Mouse (Mus musculus): ENCODE measurements around the gene Crygc. TPM values are rescaled to one million over a fixed set of nuclear protein-coding genes. Genes with fewer than 3 reads are reported as not detected.
"Not testable (repeated sequence)": the region's sequence is repeated elsewhere in the genome, so short reads cannot be mapped to it uniquely, and the experiment has no call there.

Gene Crygc
- polyA plus RNA-seq, 1 experiment from 2014 or later: not detected

GRCm38 (mm10) chr1:65096953-65097352 lies 23.5 kb upstream of the Crygc start:
- Histone ChIP-seq H3K27me3 (no peaks in the 10 kb centered on the region), H3K9me3 (no peaks in the 10 kb centered on the region), H3K27ac (no peak overlapping the region), H3K36me3 (no peaks in the 10 kb centered on the region), H3K9ac (no peak overlapping the region), H3K4me2 (replicated peaks) (no peak overlapping the region), H3K4me3 (no peak overlapping the region), H3K4me1 (no peaks in the 10 kb centered on the region)
- WGBS: 85% methylated on average over 3 of the region's 3 CpGs
- no peak for ATAC-seq (ENCODE audit: low FRiP score, low read depth)

- H3K9ac ChIP-seq: no peak overlapping the region
- H3K4me1 ChIP-seq: no peaks in the 10 kb centered on the region
- H3K4me2 ChIP-seq (replicated peaks): no peak overlapping the region
- no peaks in the 10 kb centered on the region for H3K36me3 ChIP-seq
- WGBS: 87% methylated on average over 3 of the region's 3 CpGs
- H3K4me3 ChIP-seq: no peak overlapping the region
- H3K27ac ChIP-seq: no peak overlapping the region
- ATAC-seq (ENCODE audit: low FRiP score, low read depth): no peak
- no peaks in the 10 kb centered on the region for H3K9me3 ChIP-seq
- no peaks in the 10 kb centered on the region for H3K27me3 ChIP-seq
Measured at GRCm38 (mm10) chr1:65091566-65091965, 18.1 kb upstream of the Crygc start.

- Histone ChIP-seq H3K9me3 (no peaks in the 10 kb centered on the region), H3K27ac (no peak overlapping the region), H3K4me1 (no peaks in the 10 kb centered on the region), H3K36me3 (no peaks in the 10 kb centered on the region), H3K27me3 (no peaks in the 10 kb centered on the region), H3K4me2 (replicated peaks) (no peak overlapping the region), H3K4me3 (no peak overlapping the region), H3K9ac (no peak overlapping the region)
- ATAC-seq (ENCODE audit: low FRiP score, low read depth): no peak
- WGBS: 76% methylated on average over 2 of the region's 2 CpGs
Measured at GRCm38 (mm10) chr1:65090370-65090769, 16.9 kb upstream of the Crygc start.

GRCm38 (mm10) chr1:65088567-65089356 lies 15.3 kb upstream of the Crygc start:
- no peak overlapping the region for H3K27ac ChIP-seq
- no peaks in the 10 kb centered on the region for H3K27me3 ChIP-seq
- no peaks in the 10 kb centered on the region for H3K9me3 ChIP-seq
- H3K9ac ChIP-seq: no peak overlapping the region
- ATAC-seq (ENCODE audit: low FRiP score, low read depth): no peak
- H3K4me1 ChIP-seq: no peaks in the 10 kb centered on the region
- no peak overlapping the region for H3K4me3 ChIP-seq
- WGBS: 80% methylated on average over 6 of the region's 6 CpGs
- H3K36me3 ChIP-seq: no peaks in the 10 kb centered on the region
- H3K4me2 ChIP-seq (replicated peaks): no peak overlapping the region

GRCm38 (mm10) chr1:65082188-65082587 lies 8.7 kb upstream of the Crygc start, which contains the start of gene Crygb:
Gene Crygb, minus strand, starts transcription at chr1:65082288.
- Histone ChIP-seq H3K27me3 (no peaks in the 10 kb centered on the region), H3K4me3 (no peak within 1 kb of the TSS), H3K27ac (no peak within 1 kb of the TSS), H3K36me3 (no peaks in the 10 kb centered on the region), H3K9ac (no peak within 1 kb of the TSS), H3K9me3 (no peaks in the 10 kb centered on the region), H3K4me1 (peaks cover 4% of the 10 kb centered on the region), H3K4me2 (replicated peaks) (no peak within 1 kb of the TSS)
- no peak for ATAC-seq (ENCODE audit: low FRiP score, low read depth)
- 37% methylated on average over 7 of the region's 7 CpGs for WGBS

GRCm38 (mm10) chr1:65075607-65076006 lies 2.1 kb upstream of the Crygc start:
- H3K4me2 ChIP-seq (replicated peaks): no peak overlapping the region
- no peaks in the 10 kb centered on the region for H3K4me1 ChIP-seq
- H3K9ac ChIP-seq: no peak overlapping the region
- ATAC-seq (ENCODE audit: low FRiP score, low read depth): no peak
- H3K4me3 ChIP-seq: no peak overlapping the region
- no peak overlapping the region for H3K27ac ChIP-seq
- no peaks in the 10 kb centered on the region for H3K27me3 ChIP-seq
- H3K36me3 ChIP-seq: no peaks in the 10 kb centered on the region
- 16% methylated on average over 5 of the region's 5 CpGs for WGBS
- H3K9me3 ChIP-seq: no peaks in the 10 kb centered on the region

- H3K27me3 ChIP-seq: no peaks in the 10 kb centered on the region
- no peak overlapping the region for H3K4me3 ChIP-seq
- no peak overlapping the region for H3K9ac ChIP-seq
- no peak for ATAC-seq (ENCODE audit: low FRiP score, low read depth)
- H3K27ac ChIP-seq: no peak overlapping the region
- H3K9me3 ChIP-seq: no peaks in the 10 kb centered on the region
- H3K36me3 ChIP-seq: no peaks in the 10 kb centered on the region
- no peaks in the 10 kb centered on the region for H3K4me1 ChIP-seq
- no peak overlapping the region for H3K4me2 ChIP-seq (replicated peaks)
Measured at GRCm38 (mm10) chr1:65067842-65068241, 5.6 kb downstream of the Crygc start.

GRCm38 (mm10) chr1:65064201-65064600 lies 9.3 kb downstream of the Crygc start:
- no peak for ATAC-seq (ENCODE audit: low FRiP score, low read depth)
- H3K36me3 ChIP-seq: no peaks in the 10 kb centered on the region
- 89% methylated on average over 15 of the region's 15 CpGs for WGBS
- H3K27ac ChIP-seq: no peak overlapping the region
- no peak overlapping the region for H3K4me3 ChIP-seq
- no peaks in the 10 kb centered on the region for H3K27me3 ChIP-seq
- H3K4me1 ChIP-seq: no peaks in the 10 kb centered on the region
- H3K9ac ChIP-seq: no peak overlapping the region
- H3K4me2 ChIP-seq (replicated peaks): no peak overlapping the region
- H3K9me3 ChIP-seq: no peaks in the 10 kb centered on the region

- Histone ChIP-seq H3K9ac (no peak within 1 kb of the TSS), H3K27ac (no peak within 1 kb of the TSS), H3K4me2 (replicated peaks) (no peak within 1 kb of the TSS), H3K9me3 (no peaks in the 10 kb centered on the region), H3K4me1 (no peaks in the 10 kb centered on the region), H3K27me3 (no peaks in the 10 kb centered on the region), H3K36me3 (no peaks in the 10 kb centered on the region), H3K4me3 (no peak within 1 kb of the TSS)
- 92% methylated on average over 8 of the region's 8 CpGs for WGBS
- no peak for ATAC-seq (ENCODE audit: low FRiP score, low read depth)
Measured at GRCm38 (mm10) chr1:65063352-65063751, 10.1 kb downstream of the Crygc start, which contains the start of gene Crygd. Gene Crygd, minus strand, starts transcription at chr1:65063452.

- no peak overlapping the region for H3K4me3 ChIP-seq
Measured at GRCm38 (mm10) chr1:65052140-65052539, 21.3 kb downstream of the Crygc start.

GRCm38 (mm10) chr1:65051696-65052095 lies 21.8 kb downstream of the Crygc start:
- Histone ChIP-seq H3K27me3 (no peaks in the 10 kb centered on the region), H3K4me3 (no peak overlapping the region), H3K27ac (no peak overlapping the region), H3K9me3 (no peaks in the 10 kb centered on the region; the same call in 1 of the 2 replicates), H3K36me3 (no peaks in the 10 kb centered on the region), H3K9ac (no peak overlapping the region), H3K4me1 (peaks cover 7% of the 10 kb centered on the region; the same call in 1 of the 2 replicates), H3K4me2 (replicated peaks) (no peak overlapping the region)
- 58% methylated on average over 7 of the region's 7 CpGs for WGBS
- ATAC-seq (ENCODE audit: low FRiP score, low read depth): no peak

More at GRCm38 (mm10) chr1:65052140-65052539, 21.3 kb downstream of the Crygc start:
- H3K9ac ChIP-seq: no peak overlapping the region
- H3K4me1 ChIP-seq: peaks cover 7% of the 10 kb centered on the region; the same call in 1 of the 2 replicates
- H3K27ac ChIP-seq: no peak overlapping the region
- ATAC-seq (ENCODE audit: low FRiP score, low read depth): no peak
- no peaks in the 10 kb centered on the region; the same call in 1 of the 2 replicates for H3K9me3 ChIP-seq
- no peaks in the 10 kb centered on the region for H3K27me3 ChIP-seq
- 34% methylated on average over 2 of the region's 2 CpGs for WGBS
- H3K4me2 ChIP-seq (replicated peaks): no peak overlapping the region
- no peaks in the 10 kb centered on the region for H3K36me3 ChIP-seq

GRCm38 (mm10) chr1:65050952-65051351 lies 22.5 kb downstream of the Crygc start, which contains the start of gene Cryge:
Gene Cryge, minus strand, starts transcription at chr1:65051149.
- not testable (repeated sequence) for H3K9me3 ChIP-seq; ATAC-seq (ENCODE audit: low FRiP score, low read depth); H3K27me3 ChIP-seq; H3K27ac ChIP-seq; H3K36me3 ChIP-seq; H3K9ac ChIP-seq; H3K4me3 ChIP-seq; H3K4me1 ChIP-seq; H3K4me2 ChIP-seq (replicated peaks)
- WGBS: 85% methylated on average over 10 of the region's 12 CpGs

GRCm38 (mm10) chr1:65048781-65049180 lies 24.7 kb downstream of the Crygc start:
- Histone ChIP-seq H3K9me3 (no peaks in the 10 kb centered on the region; the same call in 1 of the 2 replicates), H3K27ac (no peak overlapping the region), H3K4me1 (peaks cover 7% of the 10 kb centered on the region; the same call in 1 of the 2 replicates), H3K4me3 (no peak overlapping the region), H3K27me3 (no peaks in the 10 kb centered on the region), H3K4me2 (replicated peaks) (no peak overlapping the region), H3K9ac (no peak overlapping the region), H3K36me3 (no peaks in the 10 kb centered on the region)
- ATAC-seq (ENCODE audit: low FRiP score, low read depth): no peak
- 50% methylated on average over 12 of the region's 12 CpGs for WGBS
